ENCODE assay signal across 13 mouse cellular contexts in the genomic region with DNA sequence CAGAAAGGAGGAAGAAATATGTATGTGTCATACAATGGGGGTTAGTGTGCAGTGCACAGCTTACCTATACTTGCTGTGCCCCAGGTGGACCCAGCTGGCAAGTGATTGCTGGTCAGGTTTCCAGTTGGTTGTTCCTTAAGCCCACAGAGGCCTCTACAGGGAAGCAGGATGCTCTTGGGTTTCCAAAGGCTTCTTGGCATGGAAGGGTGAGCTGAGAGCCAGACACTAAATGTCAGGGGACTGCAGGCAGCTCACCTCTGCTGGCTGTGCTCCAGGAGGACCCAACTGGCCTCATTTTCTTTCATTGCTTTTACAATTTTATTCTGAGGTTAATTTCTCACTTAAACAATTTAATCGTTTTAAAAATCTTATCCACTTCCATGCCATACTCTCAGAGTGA.
"Had no signal": no experiment of that assay in that cellular context is flagged by ENCODE, and none has a peak within 500 bp of the region (broad histone marks: within the 10 kb centered on the region; RNA-seq: fewer than 3 reads in every experiment).

No protein-coding gene starts in this region.

- H3K4me2 ChIP-seq: limb, embryonic 13.5 days; neural tube, embryonic 15.5 days had no signal

- H3K27ac ChIP-seq: limb, embryonic 13.5 days; liver, embryonic 14.5 days; neural tube, embryonic 15.5 days had no signal

- H3K36me3 ChIP-seq: limb, embryonic 13.5 days; neural tube, embryonic 15.5 days had no signal

- H3K4me3 ChIP-seq: limb, embryonic 13.5 days; myocyte; neural tube, embryonic 15.5 days had no signal

- H3K9me3 ChIP-seq: limb, embryonic 13.5 days; neural tube, embryonic 15.5 days had no signal

- DNase-seq: kidney, postnatal 10 days; layer of hippocampus, adult 9-11 months; layer of hippocampus, postnatal 36 days; lung, adult 18-20 months; lung, postnatal 36 days; midbrain, embryonic 14.5 days; right cerebral cortex, adult 18-20 months; right cerebral cortex, postnatal 25 days; thymus, postnatal 4 days had no signal

- H3K27me3 ChIP-seq: limb, embryonic 13.5 days; neural tube, embryonic 15.5 days had no signal

- H3K9ac ChIP-seq: limb, embryonic 13.5 days; liver, embryonic 14.5 days; neural tube, embryonic 15.5 days had no signal

- H3K4me1 ChIP-seq: limb, embryonic 13.5 days; neural tube, embryonic 15.5 days had no signal
